Mouse (Mus musculus): ENCODE results near the gene Kcnq1.

GRCm38 (mm10) chr7:143302593-143303238 is 196.6 kb downstream of the Kcnq1 start:
- TF ChIP-seq CTCF (IDR thresholded peaks at IDR 0.05; ENCODE audit: borderline replicate concordance, insufficient read depth, low read depth, low read length): no peak
- TF ChIP-seq POLR2A (IDR thresholded peaks at IDR 0.05; ENCODE audit: borderline replicate concordance, insufficient read depth, low read length): no peak
